Mouse (Mus musculus) intestine, postnatal 0 days (tissue): ENCODE data around the gene Izumo1r. TPM values are rescaled to one million over a fixed set of nuclear protein-coding genes. Genes with fewer than 3 reads are reported as not detected.

ENCODE experiments used
- ATAC-seq: fragments of 200-750 bp; cut with Nextera tagmentation; 2 replicates; pipeline ENCODE4 v1.8.0; 2017; ENCODE audit warnings: mild to moderate bottlenecking, moderate TSS enrichment, moderate library complexity
- H3K27ac ChIP-seq: fragments of 300-500 bp; sonication (generic); 2 replicates; pipeline ENCODE4 v1.5.1; 2014; ENCODE audit warnings: mild to moderate bottlenecking, low read depth, low read length, moderate library complexity
- H3K27me3 ChIP-seq: fragments of 300-500 bp; sonication (generic); replicated peaks from 2 replicates; pipeline ENCODE4 v1.6.1; 2014; ENCODE audit warnings: low read length, mixed read lengths; ENCODE audit not compliant: control insufficient read depth, insufficient read depth
- H3K36me3 ChIP-seq: fragments of 300-500 bp; sonication (generic); 2 replicates; pipeline ENCODE4 v1.6.1; 2014; ENCODE audit warnings: mild to moderate bottlenecking, moderate library complexity; ENCODE audit not compliant: control insufficient read depth, insufficient read depth
- H3K4me1 ChIP-seq: fragments of 300-500 bp; sonication (generic); replicated peaks from 2 replicates; pipeline ENCODE4 v1.6.1; 2014; ENCODE audit warnings: antibody characterized with exemption, low read length, mixed read lengths; ENCODE audit not compliant: control insufficient read depth, insufficient read depth
- H3K4me2 ChIP-seq: fragments of 300-500 bp; sonication (generic); replicated peaks from 2 replicates; pipeline ENCODE4 v1.6.1; 2014; ENCODE audit warnings: low read depth, mild to moderate bottlenecking, moderate library complexity
- H3K4me3 ChIP-seq: fragments of 300-500 bp; sonication (generic); 2 replicates; pipeline ENCODE4 v1.5.1; 2014; ENCODE audit warnings: low read depth, low read length
- H3K9ac ChIP-seq: fragments of 300-500 bp; sonication (generic); 2 replicates; pipeline ENCODE4 v1.6.1; 2014; ENCODE audit warnings: mild to moderate bottlenecking, low read depth, low read length
- H3K9me3 ChIP-seq: fragments of 300-500 bp; sonication (generic); 2 replicates; pipeline ENCODE4 v1.6.1; 2016; ENCODE audit warnings: mixed run types; ENCODE audit not compliant: control insufficient read depth
- CTCF ChIP-seq: sonication (generic); IDR thresholded peaks from 2 replicates; pipeline ENCODE4 v1.5.1; 2016; ENCODE audit warnings: low read depth, mild to moderate bottlenecking, control low read depth, antibody characterized with exemption, moderate library complexity
- WGBS: fragments of 180-500 bp; shearing (Covaris S2); extraction: QIAGEN DNeasy Blood & Tissue Kit; methylation state at CpG from one replicate; pipeline ENCODE4 v1.1.7; 2014; 5-methylcytosine and 5-hydroxymethylcytosine counted together
- polyA plus RNA-seq: library from polyadenylated mRNA; unstranded; fragments of >200 nt; fragmentation: Nextera tagmentation; extraction: Ambion mirVana; gene quantifications from 2 replicates; pipeline ENCODE4 v1.2.1, GENCODE M21; 2015

Izumo1r gene
- polyA plus RNA-seq: not detected in 2 replicates

GRCm38 (mm10) chr9:14903581-14904378 lies at the start of gene Izumo1r:
TSS of gene Izumo1r (minus strand) at chr9:14903949.
- ATAC-seq: no peak
- Histone ChIP-seq H3K9ac (no peak within 1 kb of the TSS), H3K36me3 (no peaks in the 10 kb centered on the region), H3K4me2 (no peak within 1 kb of the TSS), H3K4me3 (no peak within 1 kb of the TSS), H3K4me1 (no peaks in the 10 kb centered on the region), H3K27me3 (no peaks in the 10 kb centered on the region), H3K9me3 (no peaks in the 10 kb centered on the region), H3K27ac (no peak within 1 kb of the TSS)
- WGBS: 49% methylated on average over 11 of the region's 11 CpGs
- TF ChIP-seq CTCF: no peak

GRCm38 (mm10) chr9:14951072-14951471 lies 47.3 kb upstream of the Izumo1r start:
- H3K9ac ChIP-seq: no peak overlapping the region
- H3K4me2 ChIP-seq: no peak overlapping the region
- WGBS: 84% methylated on average over 5 of the region's 5 CpGs
- no peaks in the 10 kb centered on the region for H3K27me3 ChIP-seq
- no peaks in the 10 kb centered on the region for H3K9me3 ChIP-seq
- H3K27ac ChIP-seq: no peak overlapping the region
- ATAC-seq: no peak
- TF ChIP-seq CTCF: no peak
- H3K4me3 ChIP-seq: no peak overlapping the region
- H3K36me3 ChIP-seq: no peaks in the 10 kb centered on the region
- no peaks in the 10 kb centered on the region for H3K4me1 ChIP-seq

- H3K4me3 ChIP-seq: no peak overlapping the region
- H3K9ac ChIP-seq: no peak overlapping the region
- no peaks in the 10 kb centered on the region for H3K9me3 ChIP-seq
- H3K4me1 ChIP-seq: no peaks in the 10 kb centered on the region
- ATAC-seq: no peak
- H3K27me3 ChIP-seq: no peaks in the 10 kb centered on the region
- H3K36me3 ChIP-seq: no peaks in the 10 kb centered on the region
- no peak for TF ChIP-seq CTCF
- no peak overlapping the region for H3K27ac ChIP-seq
- 89% methylated on average over 5 of the region's 5 CpGs for WGBS
- H3K4me2 ChIP-seq: no peak overlapping the region
These were observed 45.1 kb upstream of the Izumo1r start for GRCm38 (mm10) chr9:14948843-14949242.

- H3K27me3 ChIP-seq: no peaks in the 10 kb centered on the region
- no peak overlapping the region for H3K4me3 ChIP-seq
- no peak overlapping the region for H3K27ac ChIP-seq
- H3K9me3 ChIP-seq: no peaks in the 10 kb centered on the region
- no peaks in the 10 kb centered on the region for H3K4me1 ChIP-seq
- H3K9ac ChIP-seq: no peak overlapping the region
- no peak overlapping the region for H3K4me2 ChIP-seq
- no peak for TF ChIP-seq CTCF
- no peaks in the 10 kb centered on the region for H3K36me3 ChIP-seq
- ATAC-seq: no peak
- WGBS: 62% methylated on average over 4 of the region's 4 CpGs
These were observed 42.9 kb upstream of the Izumo1r start for GRCm38 (mm10) chr9:14946677-14947076.

GRCm38 (mm10) chr9:14945919-14946318 lies 42.2 kb upstream of the Izumo1r start:
- H3K27me3 ChIP-seq: no peaks in the 10 kb centered on the region
- no peak overlapping the region for H3K27ac ChIP-seq
- no peak for TF ChIP-seq CTCF
- H3K4me2 ChIP-seq: no peak overlapping the region
- H3K4me1 ChIP-seq: no peaks in the 10 kb centered on the region
- no peaks in the 10 kb centered on the region for H3K36me3 ChIP-seq
- no peak overlapping the region for H3K4me3 ChIP-seq
- H3K9me3 ChIP-seq: no peaks in the 10 kb centered on the region
- WGBS: 54% methylated on average over 3 of the region's 3 CpGs
- no peak for ATAC-seq
- no peak overlapping the region for H3K9ac ChIP-seq

- no peaks in the 10 kb centered on the region for H3K4me1 ChIP-seq
- no peak overlapping the region for H3K9ac ChIP-seq
- no peak overlapping the region for H3K4me2 ChIP-seq
- TF ChIP-seq CTCF: no peak
- WGBS: 76% methylated on average over 3 of the region's 3 CpGs
- no peaks in the 10 kb centered on the region for H3K9me3 ChIP-seq
- H3K36me3 ChIP-seq: no peaks in the 10 kb centered on the region
- H3K27ac ChIP-seq: no peak overlapping the region
- no peaks in the 10 kb centered on the region for H3K27me3 ChIP-seq
- ATAC-seq: no peak
- no peak overlapping the region for H3K4me3 ChIP-seq
These were observed 38.5 kb upstream of the Izumo1r start for GRCm38 (mm10) chr9:14942143-14942720.
